Mouse (Mus musculus): ENCODE measurements around the gene Gm20388. TPM values are rescaled to one million over a fixed set of nuclear protein-coding genes. Genes with fewer than 3 reads are reported as not detected.

Gene Gm20388
- polyA plus RNA-seq, 1 experiment from 2014 or later: not detected

DNA sequence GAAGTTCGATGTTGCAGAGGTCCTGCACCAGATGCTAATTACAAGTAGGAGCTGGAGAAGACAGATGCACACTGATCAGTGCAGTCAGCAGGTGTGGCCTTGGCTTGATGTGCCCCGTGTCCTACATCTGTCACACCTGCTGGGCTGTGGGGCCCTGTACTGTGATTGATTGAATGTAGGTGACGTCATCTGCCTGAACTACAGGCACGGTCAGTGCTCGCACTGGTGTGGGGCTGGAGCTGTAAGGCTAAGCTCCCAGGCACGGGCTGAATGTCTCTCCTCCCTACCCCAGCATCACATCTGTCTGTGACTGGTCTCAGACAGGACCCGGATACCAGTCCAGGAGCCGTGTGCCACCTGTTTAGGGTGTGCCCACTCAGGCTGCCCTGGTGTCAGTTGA, 3870.6 kb downstream of the Gm20388 start:
- Histone ChIP-seq H3K4me2 (replicated peaks) (no peak overlapping the region), H3K27me3 (ENCODE audit: control insufficient read depth, insufficient read depth, low read length) (no peaks in the 10 kb centered on the region)

DNA sequence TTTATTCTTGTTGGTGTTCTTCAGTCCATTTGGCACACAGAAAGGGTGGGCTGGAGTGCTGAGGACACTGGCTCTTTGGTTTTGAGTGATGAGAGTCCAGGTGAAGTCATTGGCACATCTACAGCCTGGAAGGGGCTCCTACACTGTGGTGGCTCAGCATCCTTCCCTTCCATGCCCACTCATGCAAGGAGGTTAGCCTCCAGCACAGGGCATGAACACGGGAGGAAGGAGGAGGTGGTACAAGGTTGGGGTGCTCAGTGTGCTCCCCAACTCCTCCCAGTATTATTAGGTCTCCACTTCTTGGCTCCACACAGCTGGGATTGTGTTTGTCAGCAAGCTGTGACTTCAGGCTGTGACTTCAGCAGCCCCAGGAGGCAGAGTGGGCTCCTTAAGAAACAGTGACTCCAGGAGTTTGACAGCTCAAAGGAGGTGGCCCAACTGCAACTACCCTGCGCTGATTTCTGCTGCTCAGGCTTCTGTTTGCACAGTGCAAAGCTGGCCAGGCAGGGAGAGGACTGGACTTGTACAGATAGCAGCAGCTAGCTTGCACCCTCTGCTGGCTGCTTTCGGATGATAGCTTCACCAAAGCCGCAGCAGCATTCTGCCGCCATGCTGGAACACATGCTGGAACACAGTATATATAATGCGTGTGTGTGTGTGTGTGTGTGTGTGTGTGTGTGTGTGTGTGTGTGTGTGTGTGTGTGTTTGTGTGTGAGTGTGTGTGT, 3873.0 kb downstream of the Gm20388 start:
- peak; percentile 92 for DNase-seq (ENCODE audit: low spot score)
- H3K4me1 ChIP-seq (replicated peaks; ENCODE audit: control insufficient read depth, insufficient read depth, low read length): no peaks in the 10 kb centered on the region
- 11% methylated on average over 6 of the region's 6 CpGs for WGBS
- ATAC-seq (ENCODE audit: low FRiP score): peak; percentile 88
- no peaks in the 10 kb centered on the region for H3K9me3 ChIP-seq (ENCODE audit: control insufficient read depth, low read length)
- no peaks in the 10 kb centered on the region for H3K27me3 ChIP-seq (ENCODE audit: control insufficient read depth, insufficient read depth, low read length)
- no peak overlapping the region for H3K27ac ChIP-seq
- no peak overlapping the region for H3K9ac ChIP-seq
- no peak overlapping the region for H3K4me2 ChIP-seq (replicated peaks)
- no peaks in the 10 kb centered on the region for H3K36me3 ChIP-seq (replicated peaks; ENCODE audit: control insufficient read depth, insufficient read depth)
- no peak overlapping the region for H3K4me3 ChIP-seq (replicated peaks; ENCODE audit: low read length)

More for the DNA sequence above, 3870.6 kb downstream of the Gm20388 start:
- Histone ChIP-seq H3K27ac (no peak overlapping the region), H3K36me3 (replicated peaks; ENCODE audit: control insufficient read depth, insufficient read depth) (no peaks in the 10 kb centered on the region), H3K9ac (no peak overlapping the region), H3K4me1 (replicated peaks; ENCODE audit: control insufficient read depth, insufficient read depth, low read length) (no peaks in the 10 kb centered on the region), H3K4me3 (replicated peaks; ENCODE audit: low read length) (no peak overlapping the region), H3K9me3 (ENCODE audit: control insufficient read depth, low read length) (no peaks in the 10 kb centered on the region)
- DNase-seq (ENCODE audit: low spot score) (no peak), ATAC-seq (ENCODE audit: low FRiP score) (no peak)
- 54% methylated on average over 8 of the region's 8 CpGs for WGBS

DNA sequence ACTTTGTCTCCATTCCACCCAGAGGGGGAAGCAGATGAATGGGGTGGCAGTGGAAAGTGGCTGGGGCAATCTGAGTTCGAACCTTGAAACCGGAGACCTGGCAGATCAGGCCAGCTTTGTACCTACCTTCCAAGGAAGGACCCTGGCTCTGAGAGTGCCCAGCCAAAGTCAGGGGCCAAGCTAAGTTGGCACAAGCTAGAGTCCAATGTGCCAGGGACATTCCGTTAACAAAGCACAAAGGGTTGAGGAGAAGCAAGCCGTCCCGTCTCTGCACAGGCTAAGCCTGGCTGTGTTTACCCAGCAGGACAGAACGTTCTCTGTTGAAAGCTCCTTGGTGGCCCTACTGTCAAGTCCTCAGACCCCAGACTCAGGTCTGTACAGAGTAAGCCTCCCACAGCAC, 3875.5 kb downstream of the Gm20388 start:
- WGBS: 71% methylated on average over 6 of the region's 6 CpGs
- no peaks in the 10 kb centered on the region for H3K9me3 ChIP-seq (ENCODE audit: control insufficient read depth, low read length)
- no peak overlapping the region for H3K4me2 ChIP-seq (replicated peaks)
- no peak overlapping the region for H3K4me3 ChIP-seq (replicated peaks; ENCODE audit: low read length)
- H3K4me1 ChIP-seq (replicated peaks; ENCODE audit: control insufficient read depth, insufficient read depth, low read length): no peaks in the 10 kb centered on the region
- ATAC-seq (ENCODE audit: low FRiP score) (no peak), DNase-seq (ENCODE audit: low spot score) (no peak)
- H3K36me3 ChIP-seq (replicated peaks; ENCODE audit: control insufficient read depth, insufficient read depth): no peaks in the 10 kb centered on the region
- no peak overlapping the region for H3K9ac ChIP-seq
- no peaks in the 10 kb centered on the region for H3K27me3 ChIP-seq (ENCODE audit: control insufficient read depth, insufficient read depth, low read length)
- H3K27ac ChIP-seq: no peak overlapping the region

DNA sequence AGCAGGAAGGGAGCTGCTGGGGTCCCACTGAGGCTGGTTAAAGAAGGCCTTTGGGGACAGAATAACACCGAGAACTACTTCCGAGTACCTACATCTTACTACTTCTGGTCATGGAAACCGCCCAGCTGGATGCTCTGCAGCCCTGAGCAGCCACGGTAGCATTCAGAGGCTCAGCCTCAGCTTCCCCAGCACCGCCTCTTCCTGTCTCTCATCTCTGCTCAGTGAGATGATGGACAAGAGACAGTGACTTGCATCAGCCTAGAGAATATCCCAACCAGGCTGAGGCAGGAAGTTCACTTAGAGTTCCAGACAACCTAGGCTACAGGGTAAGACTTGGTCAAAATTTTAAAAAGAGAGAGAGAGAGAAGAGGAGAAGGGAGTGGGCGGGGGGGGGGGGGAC, 3876.0 kb downstream of the Gm20388 start:
- ATAC-seq (ENCODE audit: low FRiP score) (no peak), DNase-seq (ENCODE audit: low spot score) (no peak)
- Histone ChIP-seq H3K4me1 (replicated peaks; ENCODE audit: control insufficient read depth, insufficient read depth, low read length) (no peaks in the 10 kb centered on the region), H3K27me3 (ENCODE audit: control insufficient read depth, insufficient read depth, low read length) (no peaks in the 10 kb centered on the region), H3K4me2 (replicated peaks) (no peak overlapping the region), H3K4me3 (replicated peaks; ENCODE audit: low read length) (no peak overlapping the region), H3K36me3 (replicated peaks; ENCODE audit: control insufficient read depth, insufficient read depth) (no peaks in the 10 kb centered on the region), H3K27ac (no peak overlapping the region), H3K9me3 (ENCODE audit: control insufficient read depth, low read length) (no peaks in the 10 kb centered on the region), H3K9ac (no peak overlapping the region)
- 80% methylated on average over 5 of the region's 6 CpGs for WGBS

DNA sequence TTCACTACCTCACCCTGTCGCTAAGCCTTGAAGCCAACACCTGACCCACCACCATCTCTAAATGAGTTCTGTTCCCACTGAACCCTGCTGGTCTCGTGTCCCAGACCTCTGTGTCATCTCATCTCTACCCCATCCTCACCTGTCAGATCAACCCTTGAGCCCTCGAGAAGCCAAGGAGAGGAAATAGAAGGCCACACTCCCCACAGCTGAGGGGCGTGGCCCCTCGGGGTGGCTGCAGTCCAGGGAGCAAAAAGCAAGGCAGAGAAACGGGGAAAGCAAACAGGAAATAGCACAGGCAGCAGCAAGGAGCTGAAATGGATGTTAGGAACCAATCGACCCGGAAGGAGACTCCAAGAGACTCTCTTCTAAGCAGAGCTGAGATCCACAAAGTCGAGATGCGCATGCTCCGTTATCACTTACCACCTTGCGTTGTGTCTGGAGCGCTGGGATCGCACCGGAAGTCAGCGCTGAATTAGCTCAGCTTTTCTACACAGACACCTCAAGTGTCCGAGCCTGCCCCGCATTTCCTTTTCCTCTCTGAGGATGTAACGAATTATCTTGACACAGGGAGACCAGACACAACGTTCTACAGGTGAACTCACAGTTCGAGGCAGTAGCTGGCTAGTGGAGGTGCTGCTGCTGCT, 3876.7 kb downstream of the Gm20388 start:
- no peak for ATAC-seq (ENCODE audit: low FRiP score)
- WGBS: 62% methylated on average over 21 of the region's 21 CpGs

DNA sequence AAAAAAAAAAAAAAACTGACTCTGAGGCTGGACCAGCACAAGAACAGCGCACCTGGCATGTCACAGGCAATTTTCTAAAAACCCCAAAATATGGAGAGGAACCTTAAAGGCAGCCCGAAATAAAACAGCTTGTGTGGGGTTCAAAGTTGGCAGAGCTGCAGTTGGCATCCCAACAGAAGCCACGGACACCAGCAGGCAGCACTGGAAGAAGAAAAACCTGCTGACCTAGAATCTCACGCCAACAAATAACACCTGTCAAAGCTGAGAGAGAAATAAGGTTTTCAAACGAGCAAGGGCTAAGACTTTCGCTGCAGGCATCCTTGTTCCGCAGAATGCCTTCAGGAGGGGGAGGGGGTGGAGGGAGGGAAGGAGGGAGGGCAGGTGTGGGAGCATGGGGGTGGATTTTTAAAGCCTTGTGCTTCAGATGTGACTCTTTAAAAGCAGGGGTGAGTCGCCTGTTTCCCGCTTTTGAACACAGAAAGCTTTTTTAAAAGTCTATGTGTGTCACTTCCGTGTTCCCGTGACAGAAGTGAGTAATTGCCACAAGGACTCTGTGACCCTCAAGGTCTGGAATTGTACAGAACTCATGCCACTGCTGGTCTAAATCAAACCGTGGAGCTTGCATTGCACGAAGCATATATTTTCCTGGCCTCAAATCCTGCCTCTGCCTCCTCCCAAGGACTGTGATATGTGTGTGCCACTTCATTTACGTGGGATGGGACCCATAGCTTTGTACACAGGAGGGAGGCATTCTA, 3878.0 kb downstream of the Gm20388 start:
- H3K9me3 ChIP-seq (ENCODE audit: control insufficient read depth, low read length): no peaks in the 10 kb centered on the region
- H3K9ac ChIP-seq: no peak overlapping the region
- no peak overlapping the region for H3K4me3 ChIP-seq (replicated peaks; ENCODE audit: low read length)
- no peak overlapping the region for H3K27ac ChIP-seq
- no peaks in the 10 kb centered on the region for H3K4me1 ChIP-seq (replicated peaks; ENCODE audit: control insufficient read depth, insufficient read depth, low read length)
- no peak overlapping the region for H3K4me2 ChIP-seq (replicated peaks)
- DNase-seq (ENCODE audit: low spot score) (no peak), ATAC-seq (ENCODE audit: low FRiP score) (no peak)
- no peaks in the 10 kb centered on the region; the same call in 1 of the 2 replicates for H3K27me3 ChIP-seq (ENCODE audit: control insufficient read depth, insufficient read depth, low read length)
- no peaks in the 10 kb centered on the region for H3K36me3 ChIP-seq (replicated peaks; ENCODE audit: control insufficient read depth, insufficient read depth)
- WGBS: 56% methylated on average over 14 of the region's 14 CpGs

More for the DNA sequence above, 3876.7 kb downstream of the Gm20388 start:
- no peaks in the 10 kb centered on the region for H3K36me3 ChIP-seq (replicated peaks; ENCODE audit: control insufficient read depth, insufficient read depth)
- H3K9ac ChIP-seq: no peak overlapping the region
- DNase-seq (ENCODE audit: low spot score): no peak
- no peak overlapping the region for H3K4me3 ChIP-seq (replicated peaks; ENCODE audit: low read length)
- no peak overlapping the region for H3K27ac ChIP-seq
- no peaks in the 10 kb centered on the region for H3K9me3 ChIP-seq (ENCODE audit: control insufficient read depth, low read length)
- no peaks in the 10 kb centered on the region for H3K4me1 ChIP-seq (replicated peaks; ENCODE audit: control insufficient read depth, insufficient read depth, low read length)
- no peaks in the 10 kb centered on the region; the same call in 1 of the 2 replicates for H3K27me3 ChIP-seq (ENCODE audit: control insufficient read depth, insufficient read depth, low read length)
- H3K4me2 ChIP-seq (replicated peaks): no peak overlapping the region

DNA sequence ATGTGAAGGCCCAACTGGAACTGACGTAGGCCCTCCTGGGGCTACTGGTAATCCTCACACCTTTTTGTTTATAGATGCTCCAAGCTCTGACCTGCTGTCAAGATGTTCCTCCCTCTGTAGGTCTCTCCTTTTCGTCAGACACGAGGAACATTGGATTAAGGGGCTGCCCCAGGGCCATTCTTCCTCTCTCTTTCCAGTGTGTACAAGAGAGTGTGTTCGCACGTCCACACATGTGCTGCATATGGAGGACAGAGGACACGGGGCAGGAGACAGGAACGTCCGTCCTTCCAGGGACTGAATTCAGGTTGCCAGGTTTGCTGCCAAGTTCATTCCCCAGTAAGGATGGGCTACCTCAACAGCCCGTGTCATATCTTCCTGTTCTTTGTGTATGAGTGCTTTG, 3878.8 kb downstream of the Gm20388 start:
- no peaks in the 10 kb centered on the region for H3K9me3 ChIP-seq (ENCODE audit: control insufficient read depth, low read length)
- DNase-seq (ENCODE audit: low spot score) (no peak), ATAC-seq (ENCODE audit: low FRiP score) (no peak)
- H3K27ac ChIP-seq: no peak overlapping the region
- no peak overlapping the region for H3K4me3 ChIP-seq (replicated peaks; ENCODE audit: low read length)
- no peaks in the 10 kb centered on the region for H3K36me3 ChIP-seq (replicated peaks; ENCODE audit: control insufficient read depth, insufficient read depth)
- H3K4me1 ChIP-seq (replicated peaks; ENCODE audit: control insufficient read depth, insufficient read depth, low read length): no peaks in the 10 kb centered on the region
- H3K4me2 ChIP-seq (replicated peaks): no peak overlapping the region
- 81% methylated on average over 9 of the region's 9 CpGs for WGBS
- H3K27me3 ChIP-seq (ENCODE audit: control insufficient read depth, insufficient read depth, low read length): no peaks in the 10 kb centered on the region; the same call in 1 of the 2 replicates
- H3K9ac ChIP-seq: no peak overlapping the region

DNA sequence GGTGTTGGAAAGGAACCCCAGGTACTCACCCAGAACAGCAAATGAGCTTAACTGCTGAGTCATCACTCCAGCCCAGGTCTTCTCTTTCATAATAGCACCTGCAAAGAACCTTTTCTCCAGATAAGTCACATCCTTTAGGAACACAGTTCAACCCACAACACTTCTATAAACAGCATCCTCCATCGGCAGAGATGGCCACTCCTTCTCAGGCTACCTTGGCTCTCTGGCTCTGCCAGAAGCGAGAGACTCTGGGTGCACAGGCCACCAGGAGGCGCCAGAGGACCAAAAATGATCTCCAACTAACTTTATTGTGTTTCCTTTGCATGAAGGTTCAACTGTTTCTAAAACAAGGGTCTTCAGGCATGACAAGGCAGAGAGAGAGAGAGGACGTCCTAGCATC, 3879.3 kb downstream of the Gm20388 start:
- H3K9me3 ChIP-seq (ENCODE audit: control insufficient read depth, low read length): no peaks in the 10 kb centered on the region
- no peak overlapping the region for H3K9ac ChIP-seq
- no peaks in the 10 kb centered on the region for H3K4me1 ChIP-seq (replicated peaks; ENCODE audit: control insufficient read depth, insufficient read depth, low read length)
- no peak overlapping the region for H3K4me3 ChIP-seq (replicated peaks; ENCODE audit: low read length)
- H3K36me3 ChIP-seq (replicated peaks; ENCODE audit: control insufficient read depth, insufficient read depth): no peaks in the 10 kb centered on the region
- H3K4me2 ChIP-seq (replicated peaks): no peak overlapping the region
- peak; percentile 95 for DNase-seq (ENCODE audit: low spot score)
- 2% methylated on average over 4 of the region's 4 CpGs for WGBS
- H3K27ac ChIP-seq: no peak overlapping the region
- no peak for ATAC-seq (ENCODE audit: low FRiP score)
- no peaks in the 10 kb centered on the region; the same call in 1 of the 2 replicates for H3K27me3 ChIP-seq (ENCODE audit: control insufficient read depth, insufficient read depth, low read length)

DNA sequence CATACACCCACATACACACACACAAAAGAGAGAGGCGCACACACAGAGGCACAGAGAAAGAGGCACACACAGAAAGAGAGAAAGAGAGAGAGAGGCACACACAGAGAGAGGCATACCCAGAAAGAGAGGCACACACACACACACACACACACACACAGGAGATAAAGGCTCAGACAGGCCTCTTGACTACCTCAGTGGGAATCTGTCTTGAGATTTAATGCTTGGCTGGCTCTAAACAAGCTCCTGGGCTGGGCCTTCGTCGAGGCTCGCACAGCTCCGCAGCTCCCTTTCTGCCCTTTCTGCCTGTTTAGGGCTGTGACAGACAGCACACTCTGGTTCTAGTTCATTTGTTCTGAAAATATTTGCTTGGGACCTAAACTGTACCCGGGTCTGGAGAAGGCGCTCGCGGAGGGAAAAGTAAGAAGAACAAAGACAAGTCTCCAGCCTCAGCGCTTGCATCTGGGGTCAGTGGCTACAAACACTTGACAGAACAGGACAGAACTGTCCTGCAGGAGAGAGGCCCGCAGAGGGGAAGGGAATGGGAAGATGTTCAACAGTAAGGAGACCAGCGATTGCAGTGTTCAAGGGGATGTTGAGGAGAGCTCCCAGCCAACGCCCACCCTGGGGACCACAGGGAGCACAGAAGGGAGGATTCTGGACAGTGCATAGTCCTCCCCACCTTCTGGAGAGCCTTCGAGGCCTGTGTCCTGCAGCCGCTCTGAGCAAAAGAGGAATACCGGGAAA, 3880.6 kb downstream of the Gm20388 start:
- H3K27me3 ChIP-seq (ENCODE audit: control insufficient read depth, insufficient read depth, low read length): no peaks in the 10 kb centered on the region; the same call in 1 of the 2 replicates
- no peak for DNase-seq (ENCODE audit: low spot score)
- ATAC-seq (ENCODE audit: low FRiP score): no peak; the same call in 1 of the 2 replicates
- H3K4me3 ChIP-seq (replicated peaks; ENCODE audit: low read length): no peak overlapping the region
- H3K27ac ChIP-seq: no peak overlapping the region
- H3K4me2 ChIP-seq (replicated peaks): no peak overlapping the region
- no peaks in the 10 kb centered on the region for H3K36me3 ChIP-seq (replicated peaks; ENCODE audit: control insufficient read depth, insufficient read depth)
- no peaks in the 10 kb centered on the region for H3K4me1 ChIP-seq (replicated peaks; ENCODE audit: control insufficient read depth, insufficient read depth, low read length)
- no peak overlapping the region for H3K9ac ChIP-seq
- 26% methylated on average over 16 of the region's 16 CpGs for WGBS
- no peaks in the 10 kb centered on the region for H3K9me3 ChIP-seq (ENCODE audit: control insufficient read depth, low read length)
